Mouse (Mus musculus) neural tube, embryonic 15.5 days (tissue): Measurements from ENCODE around the gene Plac8. TPM values are rescaled to one million over a fixed set of nuclear protein-coding genes. Genes with fewer than 3 reads are reported as not detected.

ENCODE experiments used
- ATAC-seq: fragments of 200-750 bp; cut with Nextera tagmentation; 2 replicates; pipeline ENCODE4 v1.8.0; 2017; ENCODE audit warnings: mild to moderate bottlenecking, moderate TSS enrichment, moderate library complexity; ENCODE audit not compliant: low FRiP score
- H3K27ac ChIP-seq: fragments of 300-500 bp; sonication (generic); replicated peaks from 2 replicates; pipeline ENCODE4 v1.5.1; 2015; ENCODE audit warnings: mild to moderate bottlenecking, inconsistent platforms
- H3K27me3 ChIP-seq: fragments of 300-500 bp; sonication (generic); replicated peaks from 2 replicates; pipeline ENCODE4 v1.6.1; 2015; ENCODE audit warnings: inconsistent platforms
- H3K36me3 ChIP-seq: fragments of 300-500 bp; sonication (generic); 2 replicates; pipeline ENCODE4 v1.6.1; 2015; ENCODE audit warnings: inconsistent platforms
- H3K4me1 ChIP-seq: fragments of 300-500 bp; sonication (generic); 2 replicates; pipeline ENCODE4 v1.6.1; 2015; ENCODE audit warnings: inconsistent platforms
- H3K4me2 ChIP-seq: fragments of 300-500 bp; sonication (generic); 2 replicates; pipeline ENCODE4 v1.6.1; 2015; ENCODE audit warnings: inconsistent platforms, mild to moderate bottlenecking, moderate library complexity
- H3K4me3 ChIP-seq: fragments of 300-500 bp; sonication (generic); replicated peaks from 2 replicates; pipeline ENCODE4 v1.5.1; 2015; ENCODE audit warnings: mild to moderate bottlenecking, inconsistent platforms
- H3K9ac ChIP-seq: fragments of 300-500 bp; sonication (generic); replicated peaks from 2 replicates; pipeline ENCODE4 v1.6.1; 2015; ENCODE audit warnings: mild to moderate bottlenecking, inconsistent platforms
- H3K9me3 ChIP-seq: fragments of 300-500 bp; sonication (generic); replicated peaks from 2 replicates; pipeline ENCODE4 v1.6.1; 2016; ENCODE audit warnings: inconsistent platforms
- WGBS: fragments of 180-500 bp; shearing (Covaris S2); methylation state at CpG from one replicate; pipeline ENCODE4 v1.1.7; 2015; ENCODE audit warnings: mixed read lengths; 5-methylcytosine and 5-hydroxymethylcytosine counted together
- polyA plus RNA-seq: library from polyadenylated mRNA; unstranded; fragments of >200 nt; fragmentation: Nextera tagmentation; extraction: Ambion mirVana; gene quantifications from 2 replicates; pipeline ENCODE4 v1.2.1, GENCODE M21; 2015

Gene Plac8
- polyA plus RNA-seq, 1 experiment from 2014 or later: 0.78 TPM

DNA sequence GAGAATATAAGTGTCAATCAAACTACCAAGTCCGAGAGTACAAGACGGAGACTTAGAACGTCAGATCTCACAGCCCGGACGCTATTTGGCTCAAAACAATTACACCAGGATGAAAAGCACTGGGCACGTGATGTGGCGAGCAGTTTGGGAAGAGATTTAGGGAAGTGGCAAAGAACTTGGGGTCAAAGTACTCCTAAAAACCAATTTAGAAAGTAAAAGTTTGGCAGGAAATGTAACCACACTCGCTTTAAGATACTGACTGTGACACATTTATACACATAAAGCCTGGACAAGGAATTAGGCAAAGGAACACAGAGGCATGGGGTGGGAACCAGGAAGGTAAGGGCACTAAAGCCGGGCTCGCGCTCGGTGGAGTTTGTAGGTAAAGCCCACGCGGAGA is 15.0 kb downstream of the Plac8 start:
- Histone ChIP-seq H3K27ac (no peak overlapping the region), H3K4me3 (no peak overlapping the region), H3K27me3 (no peaks in the 10 kb centered on the region), H3K9ac (no peak overlapping the region), H3K4me2 (no peak overlapping the region), H3K36me3 (no peaks in the 10 kb centered on the region), H3K4me1 (no peaks in the 10 kb centered on the region), H3K9me3 (no peaks in the 10 kb centered on the region)
- no peak for ATAC-seq
- 88% methylated on average over 14 of the region's 14 CpGs for WGBS

DNA sequence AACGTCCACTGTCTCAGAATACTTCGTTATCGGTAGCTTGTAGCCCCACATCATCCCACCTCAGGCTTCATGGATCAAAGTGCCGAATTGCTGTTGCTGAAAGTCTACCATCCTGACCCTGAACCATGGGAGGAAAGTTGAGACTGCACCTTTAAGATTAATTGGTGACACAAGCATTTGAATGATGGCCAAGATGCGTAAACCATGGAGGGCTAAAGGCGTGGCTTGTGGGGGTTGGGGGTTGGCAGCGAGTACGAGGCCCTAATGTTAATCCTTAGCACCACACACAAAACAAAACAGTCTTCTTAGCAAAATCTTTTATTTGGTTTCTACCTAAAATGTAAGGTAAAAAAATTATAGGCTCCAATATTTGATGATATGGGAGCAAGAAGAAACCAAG is 18.6 kb downstream of the Plac8 start:
- Histone ChIP-seq H3K27ac (no peak overlapping the region), H3K4me1 (no peaks in the 10 kb centered on the region), H3K4me3 (no peak overlapping the region), H3K27me3 (no peaks in the 10 kb centered on the region), H3K4me2 (no peak overlapping the region), H3K36me3 (peaks cover 13% of the 10 kb centered on the region), H3K9me3 (no peaks in the 10 kb centered on the region), H3K9ac (no peak overlapping the region)
- 69% methylated on average over 8 of the region's 8 CpGs for WGBS
- ATAC-seq: no peak

DNA sequence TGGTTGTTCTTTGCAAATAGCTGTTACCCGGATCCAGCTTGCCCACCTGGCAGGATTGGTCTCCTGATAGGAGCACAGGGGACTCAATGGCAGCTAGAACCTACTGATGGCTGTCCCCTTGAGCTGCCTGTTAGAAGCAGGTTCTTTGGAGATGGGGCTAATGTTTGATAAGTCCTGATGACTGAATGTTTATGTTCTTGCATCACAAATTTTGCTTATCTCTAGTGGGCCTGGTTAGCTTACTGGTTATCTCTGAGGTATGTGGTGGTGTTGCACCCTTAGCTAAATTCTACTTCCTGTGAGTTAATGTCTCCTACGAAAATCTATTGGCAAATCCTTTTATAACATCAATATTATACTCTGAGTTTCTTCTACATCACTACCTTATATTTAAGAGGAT is 20.1 kb downstream of the Plac8 start:
- H3K9me3 ChIP-seq: no peaks in the 10 kb centered on the region
- no peak overlapping the region for H3K4me3 ChIP-seq
- H3K4me2 ChIP-seq: no peak overlapping the region
- H3K4me1 ChIP-seq: no peaks in the 10 kb centered on the region
- H3K27ac ChIP-seq: no peak overlapping the region
- WGBS: 78% methylated on average over 2 of the region's 2 CpGs
- no peak for ATAC-seq
- no peaks in the 10 kb centered on the region for H3K27me3 ChIP-seq
- H3K9ac ChIP-seq: no peak overlapping the region
- peaks cover 28% of the 10 kb centered on the region for H3K36me3 ChIP-seq

DNA sequence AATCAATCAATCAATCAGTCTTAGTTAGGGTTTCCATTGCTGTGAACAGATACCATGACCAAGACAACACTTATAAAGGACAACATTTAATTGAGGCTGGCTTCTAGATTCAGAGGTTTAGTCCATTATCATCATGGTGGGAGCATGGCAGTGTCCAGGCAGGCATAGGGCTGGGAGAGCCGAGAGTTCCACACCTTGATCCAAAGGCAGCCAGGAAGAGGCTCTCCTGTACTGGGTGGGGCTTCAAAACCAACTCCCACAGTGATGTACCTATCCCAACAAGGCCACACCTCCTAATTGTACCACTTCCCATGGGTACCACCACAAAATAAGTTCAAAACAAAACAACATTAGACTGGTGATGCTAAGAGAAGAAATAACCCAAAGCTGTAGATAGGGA is 21.9 kb downstream of the Plac8 start:
- no peak overlapping the region for H3K4me2 ChIP-seq
- H3K36me3 ChIP-seq: peaks cover 44% of the 10 kb centered on the region
- no peaks in the 10 kb centered on the region for H3K4me1 ChIP-seq
- no peak overlapping the region for H3K4me3 ChIP-seq
- H3K9ac ChIP-seq: no peak overlapping the region
- 90% methylated on average over 1 of the region's 1 CpGs for WGBS
- H3K27me3 ChIP-seq: no peaks in the 10 kb centered on the region
- H3K27ac ChIP-seq: no peak overlapping the region
- ATAC-seq: no peak
- no peaks in the 10 kb centered on the region for H3K9me3 ChIP-seq

DNA sequence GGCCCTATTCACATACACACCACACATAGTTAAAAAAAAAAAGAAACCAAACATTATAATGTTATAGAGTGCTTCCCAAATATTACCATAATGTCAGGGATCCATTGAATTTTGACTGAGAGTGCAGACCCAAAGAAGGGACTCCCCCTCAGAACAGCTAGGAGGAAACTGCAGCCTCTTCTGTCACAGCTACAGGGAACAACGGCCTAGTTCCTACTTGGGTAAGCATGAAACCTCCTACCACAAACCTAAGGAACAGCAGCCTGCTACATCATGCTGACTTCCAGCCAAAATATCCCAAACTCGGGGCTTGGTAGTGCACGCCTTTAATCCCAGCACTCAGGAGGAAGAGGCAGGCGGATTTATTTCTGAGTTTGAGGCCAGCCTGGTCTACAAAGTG is 22.7 kb downstream of the Plac8 start:
- 94% methylated on average over 4 of the region's 4 CpGs for WGBS
- H3K36me3 ChIP-seq: peaks cover 51% of the 10 kb centered on the region
- no peak overlapping the region for H3K27ac ChIP-seq
- H3K4me1 ChIP-seq: no peaks in the 10 kb centered on the region
- ATAC-seq: no peak
- no peaks in the 10 kb centered on the region for H3K9me3 ChIP-seq
- no peak overlapping the region for H3K4me2 ChIP-seq
- no peak overlapping the region for H3K9ac ChIP-seq
- H3K27me3 ChIP-seq: no peaks in the 10 kb centered on the region
- no peak overlapping the region for H3K4me3 ChIP-seq

DNA sequence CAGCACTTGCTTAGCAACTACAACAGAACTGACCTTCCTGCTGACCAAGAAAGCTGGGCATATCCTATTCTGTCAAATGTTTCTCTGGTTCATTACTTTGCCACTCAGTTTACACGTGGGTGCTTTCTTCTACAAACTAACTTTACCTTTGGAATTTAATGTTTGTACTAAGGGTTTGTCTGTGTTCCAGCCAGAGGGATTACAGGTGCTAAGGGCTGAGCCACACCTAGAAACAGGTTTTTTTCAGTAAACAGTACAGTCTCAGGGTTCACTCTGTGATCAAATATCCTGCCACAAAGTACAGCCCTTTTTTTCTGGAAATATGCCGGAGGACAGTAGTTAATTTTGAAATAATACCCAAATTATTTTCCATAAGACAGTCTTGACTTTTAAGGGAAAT is 23.8 kb downstream of the Plac8 start:
- Histone ChIP-seq H3K4me2 (no peak overlapping the region), H3K27ac (no peak overlapping the region), H3K36me3 (peaks cover 60% of the 10 kb centered on the region), H3K9me3 (no peaks in the 10 kb centered on the region), H3K27me3 (no peaks in the 10 kb centered on the region), H3K4me3 (no peak overlapping the region), H3K9ac (no peak overlapping the region), H3K4me1 (no peaks in the 10 kb centered on the region)
- no peak for ATAC-seq
- 96% methylated on average over 2 of the region's 2 CpGs for WGBS

DNA sequence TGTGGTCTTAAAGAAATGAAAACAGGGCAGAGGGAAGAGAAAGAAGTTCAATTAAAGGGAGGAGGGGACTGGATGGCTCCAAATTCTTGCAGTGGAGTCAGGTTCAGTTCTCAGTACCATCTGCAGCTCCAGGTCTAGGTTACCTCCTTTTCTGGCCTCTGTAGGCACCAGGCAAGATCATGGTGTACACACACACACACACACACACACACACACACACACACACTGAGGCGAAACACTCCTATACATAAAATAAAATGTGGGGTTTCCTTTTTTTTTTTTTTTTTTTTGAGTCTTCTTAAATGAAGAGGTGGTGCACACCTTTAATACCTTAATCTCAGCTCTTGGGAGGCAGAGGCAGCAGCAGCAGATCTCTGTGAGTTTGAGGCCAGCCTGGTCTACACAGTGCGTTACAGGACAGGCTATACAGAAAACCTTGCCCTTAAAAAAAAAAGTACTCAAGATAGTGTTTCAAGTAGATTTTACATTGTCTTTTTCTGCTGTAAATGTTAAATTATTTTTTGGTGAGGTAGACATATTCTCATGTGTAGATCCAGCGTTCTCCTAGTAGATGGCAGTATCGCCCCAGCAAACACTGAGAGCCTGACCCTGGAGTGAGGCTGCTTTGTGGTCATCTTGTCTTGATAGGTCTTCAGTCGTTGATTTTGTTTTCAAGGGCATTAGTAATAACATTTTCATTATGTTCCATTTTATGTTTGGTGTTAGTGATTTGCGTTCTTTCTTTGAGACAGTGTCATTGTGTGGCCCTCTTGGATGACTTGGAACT is 25.6 kb downstream of the Plac8 start:
- Histone ChIP-seq H3K27ac (no peak overlapping the region), H3K4me1 (no peaks in the 10 kb centered on the region), H3K4me2 (no peak overlapping the region), H3K36me3 (peaks cover 76% of the 10 kb centered on the region), H3K9ac (no peak overlapping the region), H3K4me3 (no peak overlapping the region), H3K9me3 (no peaks in the 10 kb centered on the region), H3K27me3 (no peaks in the 10 kb centered on the region)
- ATAC-seq: no peak
- 92% methylated on average over 6 of the region's 6 CpGs for WGBS

DNA sequence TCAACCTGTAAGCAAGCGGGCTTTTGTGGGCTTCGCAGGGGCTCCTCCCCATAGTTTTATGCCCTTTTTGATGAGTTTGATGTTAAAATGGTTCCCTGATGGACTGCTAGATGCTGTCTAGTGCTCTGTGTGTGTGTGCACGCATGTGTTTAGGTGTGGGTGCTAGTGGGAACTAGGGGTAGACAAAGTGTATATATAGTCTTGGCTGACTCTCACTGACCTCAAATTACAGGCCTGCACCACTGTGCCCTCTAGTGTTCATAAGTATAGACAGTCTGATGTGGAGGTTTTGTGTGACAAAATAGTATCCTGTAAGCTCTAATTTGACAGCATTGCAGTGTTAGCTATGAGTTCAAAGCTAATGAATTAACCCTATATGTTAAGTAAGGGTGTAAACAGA is 35.4 kb downstream of the Plac8 start:
- H3K4me3 ChIP-seq: no peak overlapping the region
- H3K4me2 ChIP-seq: no peak overlapping the region
- no peak for ATAC-seq
- no peak overlapping the region for H3K9ac ChIP-seq
- no peaks in the 10 kb centered on the region for H3K9me3 ChIP-seq
- H3K4me1 ChIP-seq: no peaks in the 10 kb centered on the region
- 92% methylated on average over 3 of the region's 3 CpGs for WGBS
- no peaks in the 10 kb centered on the region for H3K27me3 ChIP-seq
- H3K27ac ChIP-seq: no peak overlapping the region
- peaks cover 49% of the 10 kb centered on the region for H3K36me3 ChIP-seq

DNA sequence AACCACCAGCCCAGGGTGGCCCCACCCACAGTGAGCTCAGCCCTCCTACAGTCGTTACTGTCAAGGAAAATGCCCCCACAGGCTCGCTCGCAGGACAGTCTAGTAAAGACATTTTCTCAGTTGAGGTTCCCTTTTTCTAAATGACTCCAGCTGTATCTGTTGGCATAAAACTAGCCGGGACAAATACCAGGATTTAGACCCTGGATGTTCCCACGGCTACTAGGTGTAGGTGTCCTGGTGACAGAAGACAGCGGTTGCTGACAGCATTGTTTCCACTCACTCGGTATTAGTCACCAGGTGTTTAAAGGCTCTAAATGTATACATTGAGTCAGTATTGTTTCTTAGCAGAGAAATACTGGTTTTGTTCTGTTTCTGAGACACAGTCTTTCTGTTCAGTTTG is 36.2 kb downstream of the Plac8 start:
- Histone ChIP-seq H3K4me3 (no peak overlapping the region), H3K27ac (no peak overlapping the region), H3K4me1 (no peaks in the 10 kb centered on the region), H3K36me3 (peaks cover 55% of the 10 kb centered on the region), H3K27me3 (no peaks in the 10 kb centered on the region), H3K9ac (no peak overlapping the region), H3K9me3 (no peaks in the 10 kb centered on the region), H3K4me2 (no peak overlapping the region)
- ATAC-seq: no peak
- whole genome bisulfite sequencing: 75% methylated on average over 7 of the region's 7 CpGs

DNA sequence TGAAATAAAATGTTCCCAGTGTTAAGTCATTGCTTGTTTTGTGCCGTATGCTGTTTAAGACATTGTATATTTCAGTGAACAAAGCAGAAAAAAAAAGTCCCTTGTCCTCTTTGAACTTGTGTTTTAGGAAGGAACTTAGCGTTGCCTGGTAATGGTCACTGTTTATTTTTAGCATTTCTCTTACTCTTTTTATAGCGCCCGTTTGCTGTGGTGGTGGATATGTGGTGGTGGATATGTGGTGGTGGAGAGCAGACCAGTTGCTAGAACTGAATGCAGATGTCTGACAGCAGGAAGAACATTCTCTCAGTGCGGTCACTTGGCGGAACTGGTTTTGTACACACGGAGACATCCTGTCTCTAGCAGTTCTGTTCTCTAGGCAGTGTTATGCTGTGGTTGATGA is 45.9 kb downstream of the Plac8 start:
- H3K9me3 ChIP-seq: no peaks in the 10 kb centered on the region
- no peaks in the 10 kb centered on the region for H3K27me3 ChIP-seq
- no peak for ATAC-seq
- H3K36me3 ChIP-seq: peaks cover 27% of the 10 kb centered on the region
- H3K4me2 ChIP-seq: no peak overlapping the region
- 0 out of 2 replicates have a peak, but pooled peaks cover 3% of the 10 kb centered on the region for H3K4me1 ChIP-seq
- H3K4me3 ChIP-seq: no peak overlapping the region
- no peak overlapping the region for H3K27ac ChIP-seq
- 84% methylated on average over 7 of the region's 7 CpGs for WGBS
- H3K9ac ChIP-seq: no peak overlapping the region

DNA sequence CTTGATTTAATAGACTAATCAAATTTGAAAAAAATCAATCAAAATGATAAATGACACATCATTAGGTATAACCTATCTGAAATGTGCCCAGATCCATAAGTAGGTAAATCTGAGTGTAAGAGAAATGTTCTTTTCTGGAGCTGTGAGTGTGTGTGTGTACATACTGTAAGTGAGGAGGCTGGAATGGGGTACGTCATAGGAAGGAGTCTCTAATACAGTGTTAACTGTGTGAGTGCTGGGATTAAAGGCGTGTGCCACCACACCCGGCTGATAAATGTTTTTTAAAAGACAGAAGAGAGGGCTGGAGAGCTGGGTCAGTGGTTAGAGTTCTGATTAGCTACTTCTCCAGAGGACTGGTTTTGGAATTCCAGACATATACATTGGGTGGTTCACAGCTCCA is 46.4 kb downstream of the Plac8 start:
- H3K4me1 ChIP-seq: peaks cover 3% of the 10 kb centered on the region; the same call in 1 of the 2 replicates
- ATAC-seq: no peak
- WGBS: 87% methylated on average over 3 of the region's 3 CpGs
- no peak overlapping the region for H3K4me3 ChIP-seq
- no peaks in the 10 kb centered on the region for H3K9me3 ChIP-seq
- H3K4me2 ChIP-seq: no peak overlapping the region
- H3K27ac ChIP-seq: no peak overlapping the region
- no peak overlapping the region for H3K9ac ChIP-seq
- no peaks in the 10 kb centered on the region for H3K27me3 ChIP-seq
- H3K36me3 ChIP-seq: peaks cover 22% of the 10 kb centered on the region

DNA sequence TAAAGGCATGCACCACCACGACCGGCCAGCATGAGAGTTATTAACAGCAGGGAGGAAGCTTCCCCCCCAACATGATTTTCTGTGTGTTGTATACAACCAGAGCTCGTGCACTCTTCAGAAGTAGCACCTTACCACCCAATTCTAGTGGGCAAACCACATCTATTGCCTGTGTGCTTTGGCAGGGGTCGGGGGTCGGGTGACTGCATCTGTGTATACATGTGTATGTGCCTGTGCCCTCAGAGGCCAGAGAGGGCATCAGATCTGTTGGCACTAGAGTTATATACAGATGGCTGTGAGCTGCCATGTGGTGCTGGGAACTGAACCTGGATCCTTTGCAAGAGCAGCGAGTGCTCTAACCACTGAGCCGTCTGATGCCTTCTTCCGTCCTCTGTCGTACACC is 47.1 kb downstream of the Plac8 start:
- no peaks in the 10 kb centered on the region for H3K27me3 ChIP-seq
- WGBS: 98% methylated on average over 9 of the region's 9 CpGs

More for the DNA sequence above, 47.1 kb downstream of the Plac8 start:
- Histone ChIP-seq H3K9ac (no peak overlapping the region), H3K4me3 (no peak overlapping the region), H3K4me2 (no peak overlapping the region), H3K36me3 (peaks cover 15% of the 10 kb centered on the region), H3K9me3 (no peaks in the 10 kb centered on the region), H3K27ac (no peak overlapping the region), H3K4me1 (peaks cover 10% of the 10 kb centered on the region)
- ATAC-seq: no peak
